Mouse (Mus musculus) embryonic facial prominence, embryonic 13.5 days (tissue): ENCODE data around the gene Tefm. TPM values are rescaled to one million over a fixed set of nuclear protein-coding genes. Genes with fewer than 3 reads are reported as not detected.
A peak's percentile ranks its signal among the peaks of the same experiment; 100 is the strongest.
"Not testable (repeated sequence)": the region's sequence is repeated elsewhere in the genome, so short reads cannot be mapped to it uniquely, and the experiment has no call there.

Experiments
- ATAC-seq: fragments of 200-750 bp; cut with Nextera tagmentation; 2 replicates; pipeline ENCODE4 v1.8.0; 2017; ENCODE audit warnings: low read depth; ENCODE audit not compliant: insufficient number of reproducible peaks, insufficient read depth, low FRiP score, low TSS enrichment
- H3K27ac ChIP-seq: fragments of 300-500 bp; sonication (generic); 2 replicates; pipeline ENCODE4 v1.5.1; 2015; ENCODE audit warnings: moderate library complexity, mild to moderate bottlenecking, inconsistent platforms
- H3K27me3 ChIP-seq: fragments of 300-500 bp; sonication (generic); 2 replicates; pipeline ENCODE4 v1.6.1; 2015; ENCODE audit warnings: mild to moderate bottlenecking, inconsistent platforms
- H3K36me3 ChIP-seq: fragments of 300-500 bp; sonication (generic); 2 replicates; pipeline ENCODE4 v1.6.1; 2015; ENCODE audit warnings: mild to moderate bottlenecking, inconsistent platforms
- H3K4me1 ChIP-seq: fragments of 300-500 bp; sonication (generic); 2 replicates; pipeline ENCODE4 v1.6.1; 2015; ENCODE audit warnings: inconsistent platforms
- H3K4me2 ChIP-seq: fragments of 300-500 bp; sonication (generic); 2 replicates; pipeline ENCODE4 v1.6.1; 2015; ENCODE audit warnings: moderate library complexity, mild to moderate bottlenecking, inconsistent platforms
- H3K4me3 ChIP-seq: fragments of 300-500 bp; sonication (generic); 2 replicates; pipeline ENCODE4 v1.5.1; 2015; ENCODE audit warnings: mild to moderate bottlenecking, inconsistent platforms
- H3K9ac ChIP-seq: fragments of 300-500 bp; sonication (generic); 2 replicates; pipeline ENCODE4 v1.6.1; 2015; ENCODE audit warnings: mild to moderate bottlenecking, inconsistent platforms
- H3K9me3 ChIP-seq: fragments of 300-500 bp; sonication (generic); 2 replicates; pipeline ENCODE4 v1.6.1; 2016; ENCODE audit warnings: inconsistent platforms
- WGBS: fragments of 180-500 bp; shearing (Covaris S2); methylation state at CpG from one replicate; pipeline ENCODE4 v1.1.7; 2015; ENCODE audit warnings: mixed read lengths; 5-methylcytosine and 5-hydroxymethylcytosine counted together
- polyA plus RNA-seq: library from polyadenylated mRNA; unstranded; fragments of >200 nt; fragmentation: Nextera tagmentation; extraction: Ambion mirVana; gene quantifications from 2 replicates; pipeline ENCODE4 v1.2.1, GENCODE M21; 2015

Gene Tefm
- polyA plus RNA-seq: 31.4 and 32.3 TPM in 2 replicates

DNA sequence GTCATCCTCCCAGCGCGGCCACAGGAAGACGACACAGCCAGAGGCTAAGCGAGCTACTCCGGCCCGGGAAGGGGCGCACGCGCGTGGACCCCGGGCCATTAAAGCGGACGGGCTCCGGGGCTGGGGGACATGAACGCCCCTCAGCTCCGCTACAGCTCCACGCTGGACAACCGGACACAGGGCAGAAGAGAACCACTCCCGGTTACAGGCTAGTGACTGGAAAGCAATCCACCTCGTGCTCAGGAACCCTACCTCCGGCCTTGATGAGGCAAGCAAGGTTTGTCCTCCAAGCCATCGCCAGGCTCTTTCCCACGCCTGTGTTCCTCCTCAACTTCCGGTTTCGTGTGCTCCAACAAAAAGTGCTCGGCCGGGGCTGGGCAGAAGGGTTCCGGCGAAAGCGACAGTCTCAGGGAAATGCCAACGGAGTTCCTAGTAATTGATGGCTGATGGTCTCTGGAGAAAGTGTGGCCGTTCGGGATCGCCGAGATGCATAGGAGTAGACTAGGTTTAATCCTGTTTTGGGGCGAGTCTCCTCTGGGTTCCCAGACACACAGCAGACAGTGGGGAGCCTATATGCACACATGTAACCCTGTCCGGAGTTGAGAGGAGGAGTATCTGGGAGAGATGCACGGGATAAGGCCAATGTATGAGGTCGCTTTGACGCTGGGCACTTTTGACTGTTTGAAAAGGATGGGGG is at the start of gene Tefm:
Gene Tefm (minus strand): TSS at position 351 of the 697 bp plus-strand sequence.
- H3K9me3 ChIP-seq: no peaks in the 10 kb centered on the region
- no peaks in the 10 kb centered on the region for H3K27me3 ChIP-seq
- H3K4me2 ChIP-seq: peak within 1 kb of the TSS; percentile 71
- H3K4me3 ChIP-seq: peak within 1 kb of the TSS; percentile 82
- H3K9ac ChIP-seq: peak within 1 kb of the TSS; percentile 90
- under 1% methylated on average over 40 of the region's 40 CpGs for WGBS
- ATAC-seq: peak; percentile 67; the same call in 1 of the 2 replicates
- H3K4me1 ChIP-seq: peaks cover 7% of the 10 kb centered on the region
- peak within 1 kb of the TSS; percentile 88 for H3K27ac ChIP-seq
- peaks cover 22% of the 10 kb centered on the region for H3K36me3 ChIP-seq

DNA sequence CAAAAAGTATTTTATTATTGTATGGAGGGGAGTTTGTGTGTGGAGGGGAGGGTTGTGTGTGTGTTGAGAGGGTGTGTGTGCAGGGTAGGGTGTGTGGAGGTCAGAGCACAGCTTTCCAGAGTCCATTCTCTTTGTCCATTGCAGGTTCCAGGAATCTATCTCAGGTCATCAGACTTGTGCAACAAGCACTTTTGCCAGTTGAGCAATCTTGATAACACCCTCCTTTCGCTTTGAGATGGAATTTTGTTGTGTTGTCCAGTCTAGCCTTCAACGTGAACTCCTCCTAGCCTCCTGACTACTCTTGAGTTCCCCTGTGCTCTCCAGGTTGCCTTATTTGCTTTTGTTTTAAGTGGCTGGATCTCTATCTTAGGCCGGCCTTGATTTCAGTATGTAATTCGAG is 48.3 kb upstream of the Tefm start:
- H3K9me3 ChIP-seq: no peaks in the 10 kb centered on the region; the same call in 1 of the 2 replicates
- WGBS: 61% methylated on average over 4 of the region's 4 CpGs
- H3K4me1 ChIP-seq: no peaks in the 10 kb centered on the region
- H3K9ac ChIP-seq: no peak overlapping the region
- ATAC-seq: no peak
- H3K4me2 ChIP-seq: no peak overlapping the region
- H3K27ac ChIP-seq: no peak overlapping the region
- peaks cover 8% of the 10 kb centered on the region for H3K36me3 ChIP-seq
- H3K27me3 ChIP-seq: no peaks in the 10 kb centered on the region
- H3K4me3 ChIP-seq: no peak overlapping the region

DNA sequence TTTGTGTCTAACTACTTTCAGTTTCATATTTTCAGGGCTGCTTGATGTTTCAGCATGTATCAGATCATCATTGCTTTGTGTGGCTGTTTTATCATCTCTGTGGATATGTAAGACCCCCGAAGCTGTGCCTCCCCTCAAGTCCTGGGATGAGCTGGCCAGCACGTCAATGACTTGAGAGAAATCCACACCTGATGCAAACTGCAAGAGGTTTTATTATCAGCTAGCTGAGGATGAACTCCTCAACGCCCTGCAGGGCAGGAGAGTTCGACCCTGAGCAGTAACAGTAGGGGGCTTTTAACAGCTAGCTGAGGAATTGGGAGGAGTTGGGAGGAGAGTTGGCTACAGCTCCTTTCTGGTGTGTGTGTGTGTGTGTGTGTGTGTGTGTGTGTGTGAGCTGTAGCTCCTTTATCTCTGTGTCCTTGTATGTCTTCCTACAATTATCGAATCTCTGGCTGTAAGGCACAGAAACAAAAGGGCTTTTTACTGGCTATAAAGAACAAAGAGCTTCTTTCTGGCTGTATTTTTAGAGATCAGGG is 43.5 kb upstream of the Tefm start:
- H3K4me3 ChIP-seq, H3K36me3 ChIP-seq, H3K4me2 ChIP-seq, H3K9me3 ChIP-seq, H3K9ac ChIP-seq, H3K27me3 ChIP-seq, H3K27ac ChIP-seq, H3K4me1 ChIP-seq, ATAC-seq: not testable (repeated sequence)
- 59% methylated on average over 5 of the region's 5 CpGs for WGBS

DNA sequence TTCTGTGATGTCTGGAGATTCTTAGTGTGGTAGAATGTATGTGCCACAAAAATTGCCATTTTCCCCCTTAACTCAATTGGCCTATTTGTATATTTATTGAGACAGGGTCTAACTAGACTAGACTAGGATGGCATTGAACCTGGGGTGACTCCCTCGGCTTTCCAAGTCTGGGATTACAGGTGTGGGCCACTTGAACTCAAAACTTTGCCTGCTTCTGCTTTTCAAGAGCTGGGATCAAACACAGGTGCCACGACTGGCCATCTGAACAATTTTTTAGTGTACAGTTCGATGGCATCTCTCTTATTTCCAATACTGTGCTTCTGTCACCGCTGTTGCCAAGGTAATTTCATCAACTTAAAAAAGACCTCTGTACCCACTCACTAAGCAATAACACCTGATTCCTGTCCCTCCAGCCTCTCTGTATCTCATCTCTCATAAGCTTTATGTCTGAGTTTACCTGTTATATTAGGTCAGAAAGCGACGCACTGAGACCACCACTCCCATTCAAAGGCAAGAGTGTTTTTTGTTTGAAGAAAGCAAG is 42.6 kb upstream of the Tefm start:
- Histone ChIP-seq H3K27me3 (no peaks in the 10 kb centered on the region), H3K9me3 (no peaks in the 10 kb centered on the region), H3K4me2 (peak overlapping the region; percentile 78), H3K36me3 (no peaks in the 10 kb centered on the region), H3K9ac (peak overlapping the region; percentile 84; the same call in 1 of the 2 replicates), H3K27ac (no peak overlapping the region), H3K4me3 (peak overlapping the region; percentile 65), H3K4me1 (peaks cover 5% of the 10 kb centered on the region; the same call in 1 of the 2 replicates)
- no peak for ATAC-seq
- WGBS: 84% methylated on average over 6 of the region's 6 CpGs

DNA sequence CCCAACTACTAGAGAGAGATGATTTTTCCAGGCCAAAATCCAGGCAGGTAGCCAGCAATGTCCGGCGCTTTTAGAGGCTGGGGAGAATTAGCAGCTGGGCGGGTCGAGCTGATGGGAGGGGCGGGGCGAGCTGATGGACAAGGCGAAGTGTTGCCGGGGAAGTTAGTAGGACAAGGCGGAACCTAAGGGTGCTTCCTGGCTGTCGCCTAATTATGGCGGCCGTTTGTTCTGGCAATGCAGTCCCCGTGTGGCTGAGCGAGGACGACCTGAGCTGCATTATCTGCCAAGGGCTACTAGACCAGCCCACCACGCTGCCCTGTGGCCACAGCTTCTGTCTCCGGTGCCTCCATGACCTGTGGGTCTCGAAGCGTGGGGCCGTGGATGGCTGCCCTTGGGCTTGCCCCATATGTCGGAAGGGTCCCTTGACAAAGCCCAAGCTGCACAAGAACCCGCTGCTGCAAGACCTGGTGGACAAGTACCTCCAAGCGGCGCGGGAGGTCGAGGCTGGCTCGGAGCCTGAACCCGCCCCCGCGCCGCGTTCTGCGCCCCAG is 41.8 kb upstream of the Tefm start, which contains the start of gene Rnf135:
Gene Rnf135 (plus strand): TSS at position 147 of the 551 bp plus-strand sequence.
- H3K4me1 ChIP-seq: peaks cover 5% of the 10 kb centered on the region; the same call in 1 of the 2 replicates
- H3K36me3 ChIP-seq: no peaks in the 10 kb centered on the region
- H3K4me3 ChIP-seq: peak within 1 kb of the TSS; percentile 65
- no peaks in the 10 kb centered on the region for H3K9me3 ChIP-seq
- H3K9ac ChIP-seq: peak within 1 kb of the TSS; percentile 84
- no peaks in the 10 kb centered on the region for H3K27me3 ChIP-seq
- peak; percentile 56; the same call in 1 of the 2 replicates for ATAC-seq
- H3K4me2 ChIP-seq: peak within 1 kb of the TSS; percentile 78
- peak within 1 kb of the TSS; percentile 85 for H3K27ac ChIP-seq
- 1% methylated on average over 33 of the region's 33 CpGs for WGBS

DNA sequence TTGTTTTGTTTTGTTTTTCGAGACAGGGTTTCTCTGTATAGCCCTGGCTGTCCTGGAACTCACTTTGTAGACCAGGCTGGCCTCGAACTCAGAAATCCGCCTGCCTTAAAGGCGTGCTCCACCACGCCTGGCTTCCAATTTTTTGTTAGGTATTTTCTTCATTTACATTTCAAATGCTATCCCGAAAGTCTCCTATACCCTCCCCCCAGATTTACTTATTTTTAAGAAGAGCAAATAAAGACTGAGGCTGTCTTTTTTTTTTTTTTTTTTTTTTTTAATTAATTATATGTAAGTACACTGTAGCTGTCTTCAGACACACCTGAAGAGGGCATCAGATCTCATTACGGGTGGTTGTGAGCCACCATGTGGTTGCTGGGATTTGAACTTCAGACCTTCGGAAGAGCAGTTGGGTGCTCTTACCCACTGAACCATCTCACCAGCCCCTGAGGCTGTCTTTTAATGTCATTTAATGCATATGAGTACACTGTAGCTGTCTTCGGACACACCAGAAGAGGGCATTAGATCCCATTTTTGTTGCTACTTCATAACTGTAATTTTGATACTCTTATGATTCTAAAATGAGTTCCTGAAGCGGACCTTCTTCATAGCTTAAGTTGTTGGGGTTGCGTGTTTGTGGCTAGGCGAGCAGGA is 41.2 kb upstream of the Tefm start:
- H3K9me3 ChIP-seq, H3K27me3 ChIP-seq, H3K4me1 ChIP-seq, H3K36me3 ChIP-seq, ATAC-seq: not testable (repeated sequence)
- 41% methylated on average over 12 of the region's 12 CpGs for WGBS
- peak overlapping the region; percentile 85; the same call in 1 of the 2 replicates for H3K27ac ChIP-seq
- H3K9ac ChIP-seq: peak overlapping the region; percentile 84
- peak overlapping the region; percentile 65 for H3K4me3 ChIP-seq
- H3K4me2 ChIP-seq: peak overlapping the region; percentile 78

DNA sequence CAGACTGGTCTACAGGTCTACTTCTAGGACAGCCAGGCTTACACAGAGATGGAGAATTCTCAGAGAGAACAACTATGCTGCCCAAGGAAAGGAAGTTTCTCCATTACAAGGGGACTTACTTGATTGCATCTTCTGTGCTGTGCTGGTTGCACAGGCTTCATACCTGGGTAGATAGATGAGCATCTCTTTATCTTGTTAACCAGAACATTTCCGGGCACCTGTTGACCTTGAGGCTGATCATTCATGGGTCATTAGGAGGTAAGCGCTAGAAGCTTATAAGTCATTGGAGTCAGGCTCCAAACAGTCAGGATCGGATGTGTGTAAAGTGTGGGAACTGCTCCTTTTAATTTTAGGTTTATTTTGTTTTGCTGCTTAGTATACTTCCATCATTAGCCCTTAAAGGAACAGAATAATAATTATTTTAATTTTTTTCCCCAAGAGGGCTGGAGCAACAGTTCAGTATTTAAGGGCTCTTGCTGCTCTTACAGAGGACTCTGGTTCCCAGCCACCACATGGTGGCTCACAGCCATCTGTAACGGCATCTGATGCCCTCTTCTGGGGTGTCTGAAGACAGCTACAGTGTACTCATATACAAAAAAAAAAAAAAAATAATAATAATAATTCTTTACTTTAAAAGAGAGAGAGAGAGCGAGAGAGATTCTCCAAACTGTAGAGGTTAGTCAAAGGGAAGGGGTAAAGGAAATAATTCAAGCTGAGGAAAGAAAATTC is 39.2 kb upstream of the Tefm start:
- H3K9ac ChIP-seq: no peak overlapping the region
- no peaks in the 10 kb centered on the region for H3K36me3 ChIP-seq
- no peak overlapping the region for H3K27ac ChIP-seq
- H3K4me2 ChIP-seq: no peak overlapping the region
- no peak for ATAC-seq
- 75% methylated on average over 5 of the region's 5 CpGs for WGBS
- H3K4me1 ChIP-seq: peaks cover 5% of the 10 kb centered on the region; the same call in 1 of the 2 replicates
- H3K27me3 ChIP-seq: no peaks in the 10 kb centered on the region
- no peak overlapping the region for H3K4me3 ChIP-seq
- no peaks in the 10 kb centered on the region for H3K9me3 ChIP-seq

DNA sequence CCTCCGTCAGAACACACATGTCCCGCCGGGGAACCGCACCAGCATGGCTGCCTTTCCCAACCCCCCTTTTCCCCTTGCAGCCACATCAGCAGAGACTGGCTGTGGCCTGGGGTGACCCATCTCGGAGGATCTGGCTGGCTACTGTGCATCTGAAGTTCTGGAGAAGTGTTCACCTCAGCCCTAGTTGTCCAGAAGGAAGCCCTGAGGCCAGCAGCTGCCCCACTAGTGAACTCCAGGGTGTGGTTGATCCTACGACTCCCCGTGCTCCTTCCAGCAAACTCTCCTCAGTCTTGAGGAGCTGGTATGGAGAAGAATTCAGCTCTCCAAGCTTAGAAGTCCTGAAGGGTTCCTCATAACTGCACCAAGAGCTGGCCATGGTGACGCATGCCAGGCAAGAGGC is 36.3 kb upstream of the Tefm start:
- Histone ChIP-seq H3K4me1 (no peaks in the 10 kb centered on the region), H3K9ac (no peak overlapping the region), H3K4me2 (no peak overlapping the region), H3K27ac (no peak overlapping the region), H3K4me3 (no peak overlapping the region), H3K27me3 (no peaks in the 10 kb centered on the region), H3K36me3 (no peaks in the 10 kb centered on the region), H3K9me3 (no peaks in the 10 kb centered on the region)
- WGBS: 81% methylated on average over 8 of the region's 8 CpGs
- ATAC-seq: no peak

DNA sequence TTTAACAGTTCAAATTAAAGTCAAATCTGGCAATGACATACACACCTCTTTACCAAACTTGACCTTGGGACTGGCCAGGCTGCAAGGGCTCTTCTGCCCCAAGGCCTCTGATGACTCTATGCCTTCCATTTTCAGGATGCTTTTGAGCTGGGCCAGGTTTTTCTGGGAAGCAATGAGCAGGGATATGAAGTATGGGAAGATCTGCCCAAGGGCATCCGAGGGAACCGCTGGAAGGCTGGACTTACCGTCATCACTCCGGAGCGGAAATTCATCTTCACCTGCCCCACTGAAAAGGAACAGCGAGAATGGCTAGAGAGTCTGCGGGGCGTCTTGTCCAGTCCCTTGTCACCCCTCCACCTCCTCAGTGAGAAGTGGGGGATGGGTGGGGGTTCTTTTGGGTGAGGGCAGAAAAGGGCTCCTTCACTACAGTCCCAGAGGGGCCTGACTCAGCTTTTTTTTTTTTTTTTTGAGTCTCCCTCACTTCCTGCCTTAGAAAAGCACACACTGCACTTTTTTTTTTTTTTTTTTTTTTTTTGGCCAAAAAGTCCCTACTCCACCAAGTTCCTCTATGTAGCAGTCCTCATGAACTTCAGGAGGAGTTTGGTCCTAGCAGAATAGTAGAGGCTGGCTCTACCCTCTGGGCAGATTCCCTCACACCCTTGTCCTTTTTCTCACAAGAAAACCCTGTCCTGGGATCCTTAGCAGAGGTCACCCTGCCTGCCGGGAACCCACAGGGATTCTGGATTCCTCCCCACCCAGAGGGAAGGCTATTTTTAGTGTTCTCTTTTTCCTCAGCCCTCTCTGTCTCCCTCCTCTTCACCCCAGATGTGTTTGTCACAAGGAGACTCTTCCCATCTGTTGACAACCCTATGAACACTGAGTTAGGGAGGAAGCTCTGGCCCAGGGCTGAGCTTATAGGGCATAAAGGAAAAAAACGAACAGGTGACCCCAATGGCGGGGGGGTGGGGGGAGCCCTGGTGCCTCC is 35.2 kb upstream of the Tefm start:
- 72% methylated on average over 11 of the region's 11 CpGs for WGBS
- H3K4me3 ChIP-seq: no peak overlapping the region
- ATAC-seq: no peak

DNA sequence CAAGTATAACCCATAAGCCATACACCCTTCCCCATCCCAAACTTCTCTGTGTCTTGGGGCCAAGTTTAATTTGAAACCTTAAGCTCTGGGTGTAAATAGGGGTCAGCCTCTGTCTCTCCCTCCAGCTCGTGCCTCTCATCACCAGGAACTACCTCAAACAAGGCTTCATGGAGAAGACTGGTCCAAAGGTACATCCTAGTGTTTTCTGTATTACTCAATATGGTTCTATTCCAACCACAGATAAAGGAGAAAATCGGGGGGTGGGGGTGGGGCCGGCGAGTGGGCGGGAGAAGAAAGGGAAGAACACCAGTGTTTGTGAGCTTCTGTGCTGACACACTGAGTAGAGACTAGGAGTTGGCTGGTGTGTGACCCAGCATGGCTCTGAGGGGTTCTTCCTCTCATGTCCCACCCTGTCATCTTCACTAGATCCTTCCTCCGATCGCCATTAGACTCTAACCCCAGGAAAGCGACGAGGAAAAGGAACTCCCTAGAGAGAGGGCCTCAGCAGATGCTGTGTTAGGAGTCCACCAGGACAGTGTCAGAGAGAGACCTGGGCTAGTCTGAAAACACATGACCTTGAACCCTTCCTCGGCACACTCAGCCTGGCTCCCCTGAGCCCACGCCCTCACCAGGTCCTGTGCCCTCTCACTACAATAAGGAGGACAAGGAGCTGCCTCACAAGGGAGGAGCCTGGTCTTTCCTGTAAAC is 32.1 kb upstream of the Tefm start:
- 75% methylated on average over 11 of the region's 11 CpGs for WGBS
- no peaks in the 10 kb centered on the region for H3K4me1 ChIP-seq
- no peak overlapping the region for H3K4me2 ChIP-seq
- no peak for ATAC-seq
- no peaks in the 10 kb centered on the region for H3K27me3 ChIP-seq
- no peaks in the 10 kb centered on the region for H3K9me3 ChIP-seq
- H3K36me3 ChIP-seq: no peaks in the 10 kb centered on the region
- H3K27ac ChIP-seq: no peak overlapping the region
- H3K9ac ChIP-seq: no peak overlapping the region
- H3K4me3 ChIP-seq: no peak overlapping the region

More for the DNA sequence above, 35.2 kb upstream of the Tefm start:
- H3K4me2 ChIP-seq: no peak overlapping the region
- H3K36me3 ChIP-seq: no peaks in the 10 kb centered on the region
- no peak overlapping the region for H3K9ac ChIP-seq
- no peaks in the 10 kb centered on the region for H3K4me1 ChIP-seq
- no peaks in the 10 kb centered on the region for H3K9me3 ChIP-seq
- H3K27me3 ChIP-seq: no peaks in the 10 kb centered on the region
- H3K27ac ChIP-seq: no peak overlapping the region
